8 mouse cellular contexts compared by ENCODE assay signal in the genomic region with DNA sequence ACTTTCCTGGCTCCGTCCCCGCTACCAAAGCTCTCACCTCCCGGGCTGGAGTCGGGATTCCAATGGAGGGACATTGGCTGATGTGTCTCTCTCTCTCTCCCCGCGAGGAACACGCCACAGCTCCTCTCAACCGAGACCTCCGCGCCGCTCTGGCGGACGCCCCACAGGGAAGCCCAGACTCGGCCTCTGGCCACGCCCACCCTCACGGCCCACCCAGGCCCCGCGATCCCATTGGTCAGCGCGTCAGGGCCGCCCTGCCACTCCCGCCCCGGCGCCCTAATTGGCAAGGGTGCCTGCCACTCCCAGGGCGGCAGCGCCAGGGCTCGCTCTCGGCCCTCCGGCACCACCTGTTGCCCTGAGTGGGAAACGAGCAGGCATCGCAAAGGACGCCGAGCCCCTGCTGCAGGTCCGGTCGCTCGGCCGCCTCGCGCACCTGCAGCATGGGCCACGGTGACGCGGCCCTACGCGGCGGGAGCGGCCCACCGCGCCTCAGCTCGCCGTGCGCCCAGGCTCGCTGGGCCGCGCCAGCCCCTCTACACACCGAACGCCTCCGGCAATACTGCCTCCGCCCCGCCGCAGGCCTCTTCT. TPM values are rescaled to one million over a fixed set of nuclear protein-coding genes. Genes with fewer than 3 reads are reported as not detected.
DNase-seq lines count a peak whose midpoint lies in the region; ATAC-seq and TF ChIP-seq lines count a peak whose summit lies in the region.

No protein-coding gene starts in this region.

- H3K4me1 ChIP-seq in ES-E14 (ENCODE audit: control insufficient read depth in 2 of 2, insufficient read depth in 2 of 2, low read length in 2 of 2, poor library complexity in 1 of 2) = 0 out of 4 replicates have a peak, but pooled peaks cover 0 to 4% of the 10 kb centered on the region in 2 experiments
- peaks cover 7% of the 10 kb centered on the region for H3K4me1 ChIP-seq in forebrain, embryonic 16.5 days (replicated peaks; ENCODE audit: control insufficient read depth, insufficient read depth, low read length)
- peaks cover 8% of the 10 kb centered on the region; the same call in 1 of the 2 replicates for H3K4me1 ChIP-seq in lung, embryonic 15.5 days

- H3K4me2 ChIP-seq in forebrain, embryonic 16.5 days (ENCODE audit: low read length) = peak overlapping the region; percentile 69
- H3K4me2 ChIP-seq in lung, embryonic 15.5 days = peak overlapping the region; percentile 80

- H3K36me3 ChIP-seq in ES-E14 (ENCODE audit: control insufficient read depth, insufficient read depth, low read length, poor library complexity, severe bottlenecking) = no peaks in the 10 kb centered on the region
- no peaks in the 10 kb centered on the region for H3K36me3 ChIP-seq in forebrain, embryonic 16.5 days (ENCODE audit: control insufficient read depth, insufficient read depth)
- H3K36me3 ChIP-seq in lung, embryonic 15.5 days = no peaks in the 10 kb centered on the region

- DNase-seq in ES-E14 (ENCODE audit: low read depth, low spot score) = peak; percentile 88
- peak; percentile 97 for DNase-seq in cerebellum, adult 11-12 months
- DNase-seq in heart, postnatal 4 days = peak; percentile 99
- DNase-seq in layer of hippocampus, adult 8-10 months (ENCODE audit: low spot score in 2 of 2) = peak; percentile 96 to 97
- DNase-seq in ovary, adult 18-20 months (ENCODE audit: low spot score) = peak; percentile 97
- DNase-seq in thymus, postnatal 0 days (ENCODE audit: low spot score) = peak; percentile 98

- WGBS in forebrain, embryonic 16.5 days = under 1% methylated on average over 58 of the region's 60 CpGs
- under 1% methylated on average over 58 of the region's 60 CpGs for WGBS in lung, embryonic 15.5 days

- peak overlapping the region; percentile 93 for H3K9ac ChIP-seq in ES-E14 (ENCODE audit: insufficient read depth, low read depth, low read length, poor library complexity, severe bottlenecking)
- H3K9ac ChIP-seq in forebrain, embryonic 16.5 days (replicated peaks; ENCODE audit: low read depth, low read length) = peak overlapping the region; percentile 76
- H3K9ac ChIP-seq in lung, embryonic 15.5 days = peak overlapping the region; percentile 68

- H3K9me3 ChIP-seq in ES-E14 (ENCODE audit: control insufficient read depth, insufficient read depth, low read depth, low read length) = no peaks in the 10 kb centered on the region
- no peaks in the 10 kb centered on the region for H3K9me3 ChIP-seq in forebrain, embryonic 16.5 days (ENCODE audit: control insufficient read depth, low read length)
- H3K9me3 ChIP-seq in lung, embryonic 15.5 days = no peaks in the 10 kb centered on the region

- no peaks in the 10 kb centered on the region for H3K27me3 ChIP-seq in forebrain, embryonic 16.5 days (replicated peaks; ENCODE audit: control insufficient read depth, insufficient read depth, low read length)
- no peaks in the 10 kb centered on the region for H3K27me3 ChIP-seq in lung, embryonic 15.5 days

- in situ Hi-C loops in ES-E14 (cut with MboI; ENCODE audit: low sequenced_read_pairs in 2 of 2, unreplicated experiment in 2 of 2) = loop anchor here in 1 of 2 experiments (25.0 kb wide), 1 partner anchor 375 kb away; no protein-coding TSS in a partner anchor

- peak overlapping the region; percentile 92 to 95 for H3K4me3 ChIP-seq in ES-E14 (ENCODE audit: insufficient read depth in 1 of 2, low read depth in 1 of 2, low read length in 2 of 2, poor library complexity in 1 of 2, severe bottlenecking in 1 of 2)
- H3K4me3 ChIP-seq in forebrain, embryonic 16.5 days (replicated peaks; ENCODE audit: low read length) = peak overlapping the region; percentile 77
- H3K4me3 ChIP-seq in lung, embryonic 15.5 days = peak overlapping the region; percentile 95

- H3K27ac ChIP-seq in ES-E14 (ENCODE audit: insufficient read depth, low read depth, low read length, poor library complexity, severe bottlenecking) = peak overlapping the region; percentile 88
- peak overlapping the region; percentile 84 for H3K27ac ChIP-seq in forebrain, embryonic 16.5 days (ENCODE audit: low read length)
- peak overlapping the region; percentile 92 for H3K27ac ChIP-seq in lung, embryonic 15.5 days

- peak; percentile 97 for ATAC-seq in forebrain, embryonic 16.5 days
- peak; percentile 99 for ATAC-seq in lung, embryonic 15.5 days (ENCODE audit: borderline replicate concordance, extremely low read depth, low FRiP score, low TSS enrichment)

TF ChIP-seq in ES-E14, 5 proteins besides CTCF, POLR2A, EP300 and RAD21:
- TF ChIP-seq CHD2 (IDR thresholded peaks at IDR 0.05; ENCODE audit: low read depth, low read length) (peak; percentile 82), ZNF384 (IDR thresholded peaks at IDR 0.05; ENCODE audit: low read depth, low read length) (no peak), MAFK (IDR thresholded peaks at IDR 0.05; ENCODE audit: insufficient read depth, low read depth, low read length) (no peak), ZC3H11A (IDR thresholded peaks at IDR 0.05; ENCODE audit: borderline replicate concordance, low read depth, low read length) (peak; percentile 47)

RNA-seq across cellular contexts. Expression of a gene that starts 0.5 kb away (rescaled TPM):
- 18.5 and 20.2 TPM in 2 replicates for total RNA-seq in ES-E14 (2012; rRNA removed)
- 73.3 and 74.0 TPM in 2 replicates for polyA plus RNA-seq in forebrain, embryonic 16.5 days (2015; fragmentation: Nextera tagmentation; extraction: Ambion mirVana)
- 10 to 100 TPM; 27.0 to 27.5 TPM for total RNA-seq in heart, postnatal 4 days (2021)
- 10 to 100 TPM; 27.5 to 30.5 (median 28.4) TPM for total RNA-seq in layer of hippocampus, adult 8-10 months (2022)
- polyA plus RNA-seq in lung, embryonic 15.5 days (2015; fragmentation: Nextera tagmentation; extraction: Ambion mirVana) = 31.0 and 33.3 TPM in 2 replicates
- polyA plus RNA-seq in thymus, postnatal 0 days (2015; fragmentation: Nextera tagmentation; extraction: Ambion mirVana) = 36.3 and 41.3 TPM in 2 replicates

Comparison
In these comparisons a context has a peak if more than half of its experiments do, and no peak if none do; other contexts are left out.
1. Peak in every context shown above with its lines: DNase-seq, ATAC-seq, H3K4me3 ChIP-seq and H3K27ac ChIP-seq.